Mouse (Mus musculus): ENCODE results near the gene Fam131a. TPM values are rescaled to one million over a fixed set of nuclear protein-coding genes. Genes with fewer than 3 reads are reported as not detected.

Fam131a gene
- polyA plus RNA-seq, 1 experiment from 2014 or later, result 5.0 TPM

DNA sequence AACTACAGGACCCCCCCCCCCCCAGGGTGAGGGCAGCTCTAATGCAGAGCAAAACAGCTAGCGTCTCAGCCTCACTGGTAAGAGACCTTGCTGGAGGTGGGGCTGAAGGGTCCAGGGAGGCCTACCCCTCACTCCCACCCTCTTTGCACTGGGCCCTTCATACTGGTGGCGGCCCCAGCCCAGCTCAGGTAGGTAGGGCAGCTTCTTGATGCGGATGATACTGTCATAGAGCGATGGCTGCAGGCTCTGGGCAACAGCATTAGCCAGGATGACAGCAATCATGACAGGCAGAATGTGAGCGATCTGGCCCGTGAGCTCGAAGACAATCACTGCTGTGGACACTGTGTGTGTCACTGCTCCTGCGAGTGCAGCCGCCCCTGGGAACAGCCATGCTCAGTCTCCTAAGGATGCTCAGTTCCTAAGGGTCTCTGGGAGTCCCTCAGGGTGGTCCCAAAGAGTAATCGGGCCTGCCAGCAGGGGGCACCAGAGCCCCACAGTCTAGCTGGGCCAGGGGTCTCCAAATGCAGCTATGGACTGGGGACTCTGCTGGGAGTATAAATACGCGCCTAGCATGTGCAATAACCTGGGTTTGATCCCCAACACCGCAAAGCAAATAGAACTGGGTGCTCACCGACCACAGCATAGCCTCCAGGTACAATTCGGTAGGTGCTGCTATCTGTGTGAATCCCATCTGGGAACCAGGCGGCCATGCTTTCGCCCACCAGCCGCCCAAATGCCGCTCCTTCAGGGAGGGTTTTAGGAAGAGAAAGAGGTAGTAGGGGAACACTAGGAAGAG lies 16.1 kb downstream of the Fam131a start:
- ATAC-seq, result no peak

DNA sequence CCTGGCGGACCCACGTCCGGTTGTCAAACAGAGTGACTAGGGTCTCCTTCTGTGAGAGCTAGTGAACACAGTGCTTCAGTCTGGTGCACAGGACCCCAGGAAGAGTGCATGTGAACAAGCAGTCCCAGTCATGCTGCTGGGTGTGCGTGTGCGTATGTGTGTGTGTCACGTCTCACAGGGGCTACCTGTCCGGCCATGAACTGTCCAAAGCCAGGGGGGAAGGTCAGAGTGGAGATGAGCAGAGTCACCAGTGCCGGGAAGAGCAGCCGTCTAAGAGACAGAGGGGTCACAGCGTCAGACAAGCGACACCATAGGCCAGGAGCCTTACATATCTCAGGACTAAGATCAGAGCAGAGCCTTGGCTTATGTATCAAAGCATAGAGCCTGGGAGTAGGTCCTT lies 17.3 kb downstream of the Fam131a start:
- no peak for ATAC-seq
- no peak overlapping the region for H3K4me2 ChIP-seq (replicated peaks; ENCODE audit: low read depth)

More for the DNA sequence above, 16.1 kb downstream of the Fam131a start:
- TF ChIP-seq CTCF (IDR thresholded peaks at IDR 0.05; ENCODE audit: low read depth), result peak; percentile 73
- Histone ChIP-seq H3K27ac (ENCODE audit: low read depth, low read length) (no peak overlapping the region), H3K4me2 (replicated peaks; ENCODE audit: low read depth) (no peak overlapping the region), H3K4me1 (replicated peaks; ENCODE audit: control insufficient read depth, insufficient read depth, low read length) (no peaks in the 10 kb centered on the region), H3K9me3 (ENCODE audit: control insufficient read depth) (no peaks in the 10 kb centered on the region), H3K4me3 (ENCODE audit: low read depth, low read length) (no peak overlapping the region), H3K27me3 (replicated peaks; ENCODE audit: control insufficient read depth, insufficient read depth, low read length) (no peaks in the 10 kb centered on the region), H3K9ac (ENCODE audit: low read depth, low read length) (no peak overlapping the region), H3K36me3 (ENCODE audit: control insufficient read depth, insufficient read depth) (peaks cover 79% of the 10 kb centered on the region)
- WGBS, result 78% methylated on average over 19 of the region's 19 CpGs

DNA sequence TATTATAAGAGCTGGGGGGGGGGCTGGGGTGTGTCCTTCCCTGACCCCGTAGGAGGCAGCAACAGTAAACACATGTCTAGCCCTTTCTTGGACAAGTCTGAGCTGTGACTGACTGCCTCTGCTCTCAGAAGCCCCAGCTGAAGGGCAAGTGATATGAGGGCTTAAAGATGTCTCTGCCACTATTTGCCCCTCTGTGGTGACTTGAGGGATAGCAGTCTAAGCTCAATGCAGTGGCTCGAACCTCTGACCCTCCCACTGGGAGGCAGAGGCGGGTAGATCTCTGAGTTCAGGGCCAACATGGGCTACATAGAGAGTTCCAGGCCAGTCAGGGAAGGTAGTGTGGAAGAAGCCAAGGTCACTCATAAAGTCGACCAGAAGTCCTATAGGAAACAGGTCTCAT lies 17.8 kb downstream of the Fam131a start:
- Histone ChIP-seq H3K4me1 (replicated peaks; ENCODE audit: control insufficient read depth, insufficient read depth, low read length) (0 out of 2 replicates have a peak, but pooled peaks cover 3% of the 10 kb centered on the region), H3K27ac (ENCODE audit: low read depth, low read length) (no peak overlapping the region), H3K9me3 (ENCODE audit: control insufficient read depth) (no peaks in the 10 kb centered on the region), H3K27me3 (replicated peaks; ENCODE audit: control insufficient read depth, insufficient read depth, low read length) (no peaks in the 10 kb centered on the region), H3K36me3 (ENCODE audit: control insufficient read depth, insufficient read depth) (peaks cover 73% of the 10 kb centered on the region), H3K9ac (ENCODE audit: low read depth, low read length) (no peak overlapping the region), H3K4me3 (ENCODE audit: low read depth, low read length) (no peak overlapping the region), H3K4me2 (replicated peaks; ENCODE audit: low read depth) (no peak overlapping the region)
- TF ChIP-seq CTCF (IDR thresholded peaks at IDR 0.05; ENCODE audit: low read depth), result peak; percentile 25; the same call in 1 of the 2 replicates
- 84% methylated on average over 4 of the region's 4 CpGs for WGBS
- no peak for ATAC-seq

More for the DNA sequence above, 17.3 kb downstream of the Fam131a start:
- Histone ChIP-seq H3K9me3 (ENCODE audit: control insufficient read depth) (no peaks in the 10 kb centered on the region), H3K36me3 (ENCODE audit: control insufficient read depth, insufficient read depth) (peaks cover 77% of the 10 kb centered on the region), H3K9ac (ENCODE audit: low read depth, low read length) (no peak overlapping the region), H3K27me3 (replicated peaks; ENCODE audit: control insufficient read depth, insufficient read depth, low read length) (no peaks in the 10 kb centered on the region), H3K4me3 (ENCODE audit: low read depth, low read length) (no peak overlapping the region), H3K27ac (ENCODE audit: low read depth, low read length) (no peak overlapping the region), H3K4me1 (replicated peaks; ENCODE audit: control insufficient read depth, insufficient read depth, low read length) (0 out of 2 replicates have a peak, but pooled peaks cover 3% of the 10 kb centered on the region)
- 95% methylated on average over 11 of the region's 11 CpGs for WGBS
- no peak for TF ChIP-seq CTCF (IDR thresholded peaks at IDR 0.05; ENCODE audit: low read depth)

DNA sequence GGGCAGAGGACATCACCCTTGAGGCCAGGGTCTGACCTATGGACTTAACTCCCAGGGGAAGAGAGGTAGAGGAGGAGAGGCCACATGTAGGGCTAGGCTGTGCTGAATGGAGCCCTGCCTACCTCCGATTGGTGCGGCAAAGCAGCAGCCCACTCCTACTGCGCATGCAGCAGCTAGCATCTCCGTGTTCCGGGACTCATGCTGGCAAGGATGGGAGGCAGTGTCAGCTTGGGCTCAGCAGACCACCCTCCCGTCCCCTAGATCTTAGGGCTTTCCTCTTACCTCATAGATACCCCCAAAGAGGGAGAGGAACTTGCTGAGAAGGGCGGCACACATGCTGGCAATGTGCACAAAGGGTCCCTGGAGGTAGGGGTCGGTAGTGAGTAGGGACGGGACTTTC lies 19.1 kb downstream of the Fam131a start:
- H3K4me3 ChIP-seq (ENCODE audit: low read depth, low read length), result no peak overlapping the region
- no peak overlapping the region for H3K4me2 ChIP-seq (replicated peaks; ENCODE audit: low read depth)
- H3K9ac ChIP-seq (ENCODE audit: low read depth, low read length), result no peak overlapping the region
- 81% methylated on average over 9 of the region's 9 CpGs for WGBS
- H3K36me3 ChIP-seq (ENCODE audit: control insufficient read depth, insufficient read depth), result peaks cover 59% of the 10 kb centered on the region
- no peaks in the 10 kb centered on the region for H3K9me3 ChIP-seq (ENCODE audit: control insufficient read depth)
- H3K4me1 ChIP-seq (replicated peaks; ENCODE audit: control insufficient read depth, insufficient read depth, low read length), result 0 out of 2 replicates have a peak, but pooled peaks cover 3% of the 10 kb centered on the region
- H3K27ac ChIP-seq (ENCODE audit: low read depth, low read length), result no peak overlapping the region
- no peaks in the 10 kb centered on the region for H3K27me3 ChIP-seq (replicated peaks; ENCODE audit: control insufficient read depth, insufficient read depth, low read length)
- 0 out of 2 replicates have a peak, but pooled peaks have one; percentile 8 for TF ChIP-seq CTCF (IDR thresholded peaks at IDR 0.05; ENCODE audit: low read depth)
- no peak for ATAC-seq

DNA sequence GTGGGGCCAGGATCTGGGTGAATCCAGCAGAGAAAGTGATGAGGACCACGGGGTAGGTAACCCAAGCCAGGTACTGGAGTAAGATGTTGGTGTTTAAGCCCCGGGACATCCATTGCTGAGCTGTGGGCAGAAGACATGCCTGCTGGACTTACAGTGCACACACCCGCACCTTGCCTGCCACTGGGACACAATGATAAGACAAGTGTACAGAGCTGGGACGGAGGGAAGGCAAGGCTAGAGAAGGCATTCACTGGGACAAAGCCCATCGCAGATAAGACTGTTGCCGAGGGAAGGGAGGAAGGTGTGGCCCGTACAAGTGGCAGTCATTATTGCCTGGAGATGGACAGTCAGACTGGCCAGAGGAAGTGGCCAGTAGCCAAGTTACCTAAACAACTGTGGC lies 19.8 kb downstream of the Fam131a start:
- H3K9ac ChIP-seq (ENCODE audit: low read depth, low read length), result no peak overlapping the region

DNA sequence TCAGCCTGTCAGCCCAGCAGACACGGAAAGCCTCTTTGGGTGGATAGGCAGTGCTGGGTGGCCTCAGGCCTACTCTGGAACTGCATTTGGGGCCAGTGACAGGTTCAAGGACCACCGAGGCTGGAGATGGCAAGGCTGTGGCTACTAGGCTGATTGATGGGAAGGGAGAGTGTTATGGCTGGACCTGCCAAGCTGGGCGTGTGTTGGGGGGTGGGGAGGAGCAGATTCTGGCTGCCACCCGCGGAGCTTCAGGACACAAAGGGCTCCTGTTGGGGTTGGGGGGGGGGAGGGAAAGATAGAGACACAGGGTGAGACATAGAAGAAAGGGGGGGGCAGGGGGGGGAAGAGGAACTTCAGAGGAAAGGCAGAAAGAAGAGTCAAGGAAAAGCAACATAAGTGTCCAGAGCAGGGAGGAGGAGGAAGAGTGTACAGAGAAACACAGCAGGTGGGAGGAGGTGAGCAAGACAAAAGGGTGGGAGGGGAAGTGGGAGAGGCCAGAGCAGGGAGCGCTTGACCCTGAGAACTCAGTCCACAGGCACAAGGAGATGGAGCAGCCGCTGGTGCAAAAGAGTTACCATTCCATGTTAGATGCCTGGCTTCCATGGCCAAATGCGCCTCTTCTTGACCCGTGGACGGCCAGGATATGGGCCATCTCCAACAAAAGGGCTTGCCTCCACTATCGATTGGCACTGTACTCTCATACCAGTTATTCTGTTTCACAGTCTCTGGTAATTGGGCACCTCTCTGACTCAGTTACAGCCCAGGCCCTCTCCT lies 21.5 kb downstream of the Fam131a start:
- WGBS, result 35% methylated on average over 11 of the region's 11 CpGs
- H3K4me3 ChIP-seq (ENCODE audit: low read depth, low read length), result peak overlapping the region; percentile 68
- H3K9ac ChIP-seq (ENCODE audit: low read depth, low read length), result no peak overlapping the region
- H3K9me3 ChIP-seq (ENCODE audit: control insufficient read depth), result no peaks in the 10 kb centered on the region
- H3K27ac ChIP-seq (ENCODE audit: low read depth, low read length), result no peak overlapping the region
- 0 out of 2 replicates have a peak, but pooled peaks cover 5% of the 10 kb centered on the region for H3K4me1 ChIP-seq (replicated peaks; ENCODE audit: control insufficient read depth, insufficient read depth, low read length)
- peaks cover 38% of the 10 kb centered on the region for H3K36me3 ChIP-seq (ENCODE audit: control insufficient read depth, insufficient read depth)
- H3K4me2 ChIP-seq (replicated peaks; ENCODE audit: low read depth), result peak overlapping the region; percentile 92
- no peaks in the 10 kb centered on the region for H3K27me3 ChIP-seq (replicated peaks; ENCODE audit: control insufficient read depth, insufficient read depth, low read length)
- ATAC-seq, result no peak
- TF ChIP-seq CTCF (IDR thresholded peaks at IDR 0.05; ENCODE audit: low read depth), result no peak

More for the DNA sequence above, 19.8 kb downstream of the Fam131a start:
- no peak for TF ChIP-seq CTCF (IDR thresholded peaks at IDR 0.05; ENCODE audit: low read depth)
- Histone ChIP-seq H3K4me3 (ENCODE audit: low read depth, low read length) (no peak overlapping the region), H3K4me1 (replicated peaks; ENCODE audit: control insufficient read depth, insufficient read depth, low read length) (0 out of 2 replicates have a peak, but pooled peaks cover 3% of the 10 kb centered on the region), H3K9me3 (ENCODE audit: control insufficient read depth) (no peaks in the 10 kb centered on the region), H3K4me2 (replicated peaks; ENCODE audit: low read depth) (no peak overlapping the region), H3K27me3 (replicated peaks; ENCODE audit: control insufficient read depth, insufficient read depth, low read length) (no peaks in the 10 kb centered on the region), H3K36me3 (ENCODE audit: control insufficient read depth, insufficient read depth) (peaks cover 52% of the 10 kb centered on the region), H3K27ac (ENCODE audit: low read depth, low read length) (0 out of 2 replicates have a peak overlapping the region, but pooled peaks have one; percentile 15)
- 61% methylated on average over 7 of the region's 7 CpGs for WGBS
- ATAC-seq, result no peak
